Mouse (Mus musculus) right cerebral cortex, postnatal 36 days (tissue): ENCODE results near the gene Nhlrc2.
"Not testable (repeated sequence)": the region's sequence is repeated elsewhere in the genome, so short reads cannot be mapped to it uniquely, and the experiment has no call there.

Experiments used
- DNase-seq, 2 experiments: peaks; one replicate each; pipeline ENCODE4 v3.0.0; 2022; ENCODE audit warnings: low spot score in 2 of 2, mixed read lengths in 1 of 2

Gene Nhlrc2

GRCm38 (mm10) chr19:56548230-56549032 is at the start of gene Nhlrc2:
TSS of gene Nhlrc2 (plus strand) at chr19:56548261.
- DNase-seq: peak; percentile 58 to 59

- DNase-seq: not testable (repeated sequence)
Observed at GRCm38 (mm10) chr19:56503069-56503468, 45.0 kb upstream of the Nhlrc2 start.

- not testable (repeated sequence) for DNase-seq
Observed at GRCm38 (mm10) chr19:56503525-56503924, 44.5 kb upstream of the Nhlrc2 start.

GRCm38 (mm10) chr19:56511207-56511606 is 36.9 kb upstream of the Nhlrc2 start:
- not testable (repeated sequence) for DNase-seq

GRCm38 (mm10) chr19:56513527-56513926 is 34.5 kb upstream of the Nhlrc2 start:
- DNase-seq: not testable (repeated sequence)

GRCm38 (mm10) chr19:56519408-56519807 is 28.7 kb upstream of the Nhlrc2 start:
- not testable (repeated sequence) for DNase-seq

GRCm38 (mm10) chr19:56530529-56530928 is 17.5 kb upstream of the Nhlrc2 start:
- DNase-seq: not testable (repeated sequence)

GRCm38 (mm10) chr19:56531251-56531650 is 16.8 kb upstream of the Nhlrc2 start:
- DNase-seq: no peak

GRCm38 (mm10) chr19:56533291-56534071 is 14.6 kb upstream of the Nhlrc2 start:
- DNase-seq: no peak

GRCm38 (mm10) chr19:56534337-56534736 is 13.7 kb upstream of the Nhlrc2 start:
- DNase-seq: no peak

- no peak for DNase-seq
Observed at GRCm38 (mm10) chr19:56535064-56535463, 13.0 kb upstream of the Nhlrc2 start.

- no peak for DNase-seq
Observed at GRCm38 (mm10) chr19:56535765-56536164, 12.3 kb upstream of the Nhlrc2 start.

- no peak for DNase-seq
Observed at GRCm38 (mm10) chr19:56543320-56543719, 4.7 kb upstream of the Nhlrc2 start.

- DNase-seq: no peak
Observed at GRCm38 (mm10) chr19:56544681-56545388, 3.2 kb upstream of the Nhlrc2 start.

- DNase-seq: no peak
Observed at GRCm38 (mm10) chr19:56546031-56546430, 2.0 kb upstream of the Nhlrc2 start.

- peak; percentile 30 to 48 for DNase-seq
Observed at GRCm38 (mm10) chr19:56547456-56548229, 418 bp upstream of the Nhlrc2 start, which contains the start of gene Dclre1a. TSS of gene Dclre1a (minus strand) at chr19:56548222.

- DNase-seq: no peak
Observed at GRCm38 (mm10) chr19:56549033-56549680, 1.1 kb downstream of the Nhlrc2 start.

GRCm38 (mm10) chr19:56553177-56553576 is 5.1 kb downstream of the Nhlrc2 start:
- no peak for DNase-seq

- DNase-seq: no peak
Observed at GRCm38 (mm10) chr19:56555972-56556371, 7.9 kb downstream of the Nhlrc2 start.

- no peak for DNase-seq
Observed at GRCm38 (mm10) chr19:56562433-56563138, 14.5 kb downstream of the Nhlrc2 start.
